Mouse (Mus musculus): ENCODE measurements around the gene Bsdc1. TPM values are rescaled to one million over a fixed set of nuclear protein-coding genes. Genes with fewer than 3 reads are reported as not detected.

Bsdc1 gene
- polyA plus RNA-seq, 1 experiment from 2014 or later = 34.8 TPM

DNA sequence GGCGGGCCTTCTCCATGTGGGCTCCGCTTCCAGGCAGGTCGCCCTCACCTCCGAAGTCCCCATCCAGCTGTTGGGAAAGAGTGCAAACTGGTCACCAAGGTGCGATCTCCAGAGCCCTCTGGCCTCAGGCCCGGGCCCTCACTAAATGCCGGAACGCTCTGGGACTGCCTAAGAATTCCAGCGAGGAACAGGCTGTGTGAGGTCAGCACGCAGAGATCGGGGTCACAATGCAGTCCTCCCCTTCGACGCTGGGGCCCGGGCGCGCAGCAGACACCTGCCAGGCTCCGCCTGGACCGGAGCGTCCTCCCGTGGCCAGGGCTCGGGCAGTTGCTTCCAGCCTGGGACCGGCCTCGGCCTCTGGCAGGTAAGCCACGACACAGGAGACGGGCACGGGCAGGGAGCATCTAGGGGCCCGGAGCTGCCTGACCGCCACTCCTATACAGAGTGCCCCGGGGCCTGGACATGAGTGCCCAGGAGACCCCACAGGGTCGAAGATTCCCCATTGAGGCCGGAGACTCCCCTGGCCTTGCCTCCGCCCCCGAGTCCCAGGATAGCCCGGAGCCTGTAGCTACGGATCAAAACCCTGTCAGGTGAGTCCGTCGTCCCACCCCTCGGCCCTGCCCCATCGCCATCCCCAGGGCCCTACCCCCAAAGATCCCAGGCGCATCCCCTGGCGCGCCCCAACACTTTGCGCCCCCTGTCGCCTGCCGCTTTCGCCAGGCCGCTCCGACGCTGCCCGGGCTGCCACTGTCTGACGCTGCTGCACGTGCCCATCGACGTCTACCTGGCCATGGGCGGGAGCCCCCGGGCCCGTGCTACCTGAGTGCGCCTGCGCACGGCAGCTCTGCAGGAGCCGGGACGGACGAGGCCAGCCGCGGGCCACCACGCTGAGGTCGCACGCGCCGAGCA, 29.8 kb downstream of the Bsdc1 start, which contains the start of the genes Tssk3 and Fam229a:
TSS of gene Tssk3 (minus strand) at position 51 of the 909 bp plus-strand sequence.
TSS of gene Fam229a (plus strand) at position 219 of the 909 bp plus-strand sequence.
- H3K9ac ChIP-seq = peak within 1 kb of the TSS; percentile 58

GRCm38 (mm10) chr4:129494681-129495080, 33.3 kb downstream of the Bsdc1 start:
- ATAC-seq (ENCODE audit: low read depth) = no peak
- H3K9me3 ChIP-seq = no peaks in the 10 kb centered on the region
- H3K27ac ChIP-seq (replicated peaks) = no peak overlapping the region
- no peak overlapping the region for H3K9ac ChIP-seq
- 67% methylated on average over 7 of the region's 7 CpGs for WGBS
- H3K4me1 ChIP-seq (replicated peaks) = peaks cover 33% of the 10 kb centered on the region
- H3K4me2 ChIP-seq = no peak overlapping the region
- H3K27me3 ChIP-seq = peaks cover 32% of the 10 kb centered on the region
- peaks cover under 1% of the 10 kb centered on the region; the same call in 1 of the 2 replicates for H3K36me3 ChIP-seq
- H3K4me3 ChIP-seq = no peak overlapping the region

More for the DNA sequence above, 29.8 kb downstream of the Bsdc1 start, which contains the start of the genes Tssk3 and Fam229a:
- no peak within 1 kb of the TSS for H3K27ac ChIP-seq (replicated peaks)
- peaks cover 24% of the 10 kb centered on the region for H3K4me1 ChIP-seq (replicated peaks)
- peak within 1 kb of the TSS; percentile 34 for H3K4me3 ChIP-seq
- H3K4me2 ChIP-seq = peak within 1 kb of the TSS; percentile 59
- no peaks in the 10 kb centered on the region for H3K9me3 ChIP-seq
- ATAC-seq (ENCODE audit: low read depth) = 0 out of 2 replicates have a peak, but pooled peaks have one; percentile 48
- peaks cover 34% of the 10 kb centered on the region for H3K36me3 ChIP-seq
- WGBS = 4% methylated on average over 70 of the region's 70 CpGs
- H3K27me3 ChIP-seq = peaks cover 32% of the 10 kb centered on the region

- WGBS = 20% methylated on average over 16 of the region's 16 CpGs
- ATAC-seq (ENCODE audit: low read depth) = peak; percentile 9; the same call in 1 of the 2 replicates
- H3K27ac ChIP-seq (replicated peaks) = peak overlapping the region; percentile 75
- H3K4me3 ChIP-seq = peak overlapping the region; percentile 8
- peaks cover 21% of the 10 kb centered on the region for H3K27me3 ChIP-seq
- H3K4me2 ChIP-seq = peak overlapping the region; percentile 42
- H3K4me1 ChIP-seq (replicated peaks) = peaks cover 37% of the 10 kb centered on the region
- H3K9me3 ChIP-seq = no peaks in the 10 kb centered on the region
- no peaks in the 10 kb centered on the region for H3K36me3 ChIP-seq
- peak overlapping the region; percentile 61 for H3K9ac ChIP-seq
These were observed 34.5 kb downstream of the Bsdc1 start for GRCm38 (mm10) chr4:129495672-129496562.

GRCm38 (mm10) chr4:129496631-129497030, 35.2 kb downstream of the Bsdc1 start:
- 46% methylated on average over 6 of the region's 6 CpGs for WGBS
- Histone ChIP-seq H3K9me3 (no peaks in the 10 kb centered on the region), H3K9ac (peak overlapping the region; percentile 61), H3K4me3 (peak overlapping the region; percentile 8; the same call in 1 of the 2 replicates), H3K4me2 (peak overlapping the region; percentile 42), H3K27ac (replicated peaks) (peak overlapping the region; percentile 75), H3K27me3 (peaks cover 14% of the 10 kb centered on the region), H3K4me1 (replicated peaks) (peaks cover 30% of the 10 kb centered on the region), H3K36me3 (no peaks in the 10 kb centered on the region)
- peak; percentile 19; the same call in 1 of the 2 replicates for ATAC-seq (ENCODE audit: low read depth)

DNA sequence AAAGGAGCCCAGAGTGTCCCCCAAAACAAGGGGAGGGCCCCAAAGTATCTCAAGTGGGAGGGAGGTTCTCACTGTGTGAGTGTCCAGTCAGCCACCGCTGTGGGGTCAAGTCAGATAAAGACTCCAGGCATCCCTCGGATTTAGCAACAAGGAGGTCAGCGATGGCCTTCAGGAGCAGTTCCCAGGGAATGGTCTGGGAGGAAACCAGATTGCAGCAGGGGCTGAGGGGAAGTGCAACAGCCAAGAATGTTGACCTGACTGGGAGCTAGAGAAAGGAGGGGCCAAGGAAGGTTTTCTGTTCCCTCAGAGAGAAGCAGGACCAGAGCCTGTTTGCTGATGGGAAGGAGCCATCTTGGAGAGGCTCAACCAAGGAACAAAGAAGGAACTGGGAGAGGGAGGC, 37.6 kb downstream of the Bsdc1 start:
- Histone ChIP-seq H3K4me2 (no peak overlapping the region), H3K27ac (replicated peaks) (no peak overlapping the region), H3K4me3 (no peak overlapping the region), H3K27me3 (no peaks in the 10 kb centered on the region), H3K4me1 (replicated peaks) (peaks cover 30% of the 10 kb centered on the region), H3K9me3 (no peaks in the 10 kb centered on the region), H3K36me3 (no peaks in the 10 kb centered on the region), H3K9ac (no peak overlapping the region)
- no peak for ATAC-seq (ENCODE audit: low read depth)
- WGBS = 92% methylated on average over 3 of the region's 3 CpGs

GRCm38 (mm10) chr4:129500017-129500416, 38.6 kb downstream of the Bsdc1 start:
- H3K4me2 ChIP-seq = peak overlapping the region; percentile 86
- no peaks in the 10 kb centered on the region for H3K36me3 ChIP-seq
- peak overlapping the region; percentile 52 for H3K4me3 ChIP-seq
- WGBS = 76% methylated on average over 8 of the region's 8 CpGs
- peak overlapping the region; percentile 72; the same call in 1 of the 2 replicates for H3K9ac ChIP-seq
- H3K9me3 ChIP-seq = no peaks in the 10 kb centered on the region
- H3K27ac ChIP-seq (replicated peaks) = peak overlapping the region; percentile 71
- no peaks in the 10 kb centered on the region for H3K27me3 ChIP-seq
- H3K4me1 ChIP-seq (replicated peaks) = peaks cover 30% of the 10 kb centered on the region
- ATAC-seq (ENCODE audit: low read depth) = no peak

DNA sequence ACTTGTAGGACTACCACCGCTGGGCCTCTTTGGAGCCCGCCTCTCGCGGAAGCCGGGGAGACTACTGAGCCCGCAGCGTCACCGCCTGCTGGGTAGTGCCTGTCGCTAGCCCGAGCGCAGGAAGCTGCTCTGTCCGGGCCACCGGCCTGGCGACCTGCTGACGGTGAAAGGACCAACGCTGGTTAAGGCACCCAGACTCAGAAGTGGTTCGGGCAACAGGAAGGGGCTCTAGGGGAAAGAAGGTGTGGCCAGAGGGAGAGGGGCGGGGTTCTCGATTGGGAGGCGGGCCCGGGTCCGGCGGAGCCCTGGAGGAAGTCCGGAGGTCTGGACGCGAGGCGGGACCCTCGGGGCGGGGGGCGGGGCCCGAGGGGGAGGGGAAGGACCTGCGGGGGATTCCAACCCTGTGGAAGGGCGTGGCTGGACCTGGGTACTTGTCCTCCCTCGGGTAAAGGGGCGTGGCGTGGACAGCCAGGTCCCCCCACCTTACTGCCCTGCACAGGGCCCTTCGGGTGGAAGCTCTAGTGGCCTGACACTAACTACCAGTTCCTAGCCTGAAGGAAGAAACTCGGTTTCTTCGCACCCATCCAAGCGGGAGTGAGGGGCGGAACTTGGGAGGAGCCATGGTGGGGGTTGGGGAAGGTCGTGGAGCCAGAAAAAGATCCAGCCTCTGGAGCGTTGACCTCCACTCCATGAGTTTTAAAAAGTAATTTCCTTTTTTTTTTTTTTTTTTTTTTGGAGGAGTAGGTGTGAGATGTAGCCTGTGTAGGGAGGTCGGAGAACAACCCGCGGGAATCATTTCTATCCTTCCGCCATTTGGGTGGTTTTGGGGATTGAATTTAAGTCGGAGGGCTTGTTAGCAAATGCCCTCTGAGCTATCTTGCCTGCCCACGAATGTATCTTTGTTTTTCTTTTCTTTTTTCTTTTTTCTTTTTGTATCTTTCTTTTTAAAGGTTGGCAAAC, 39.5 kb downstream of the Bsdc1 start:
- WGBS = under 1% methylated on average over 49 of the region's 49 CpGs
- peak; percentile 52 for ATAC-seq (ENCODE audit: low read depth)
- Histone ChIP-seq H3K4me1 (replicated peaks) (peaks cover 23% of the 10 kb centered on the region), H3K27me3 (no peaks in the 10 kb centered on the region), H3K9ac (peak overlapping the region; percentile 72), H3K4me3 (peak overlapping the region; percentile 52), H3K4me2 (peak overlapping the region; percentile 86), H3K36me3 (no peaks in the 10 kb centered on the region), H3K27ac (replicated peaks) (peak overlapping the region; percentile 71), H3K9me3 (no peaks in the 10 kb centered on the region)

DNA sequence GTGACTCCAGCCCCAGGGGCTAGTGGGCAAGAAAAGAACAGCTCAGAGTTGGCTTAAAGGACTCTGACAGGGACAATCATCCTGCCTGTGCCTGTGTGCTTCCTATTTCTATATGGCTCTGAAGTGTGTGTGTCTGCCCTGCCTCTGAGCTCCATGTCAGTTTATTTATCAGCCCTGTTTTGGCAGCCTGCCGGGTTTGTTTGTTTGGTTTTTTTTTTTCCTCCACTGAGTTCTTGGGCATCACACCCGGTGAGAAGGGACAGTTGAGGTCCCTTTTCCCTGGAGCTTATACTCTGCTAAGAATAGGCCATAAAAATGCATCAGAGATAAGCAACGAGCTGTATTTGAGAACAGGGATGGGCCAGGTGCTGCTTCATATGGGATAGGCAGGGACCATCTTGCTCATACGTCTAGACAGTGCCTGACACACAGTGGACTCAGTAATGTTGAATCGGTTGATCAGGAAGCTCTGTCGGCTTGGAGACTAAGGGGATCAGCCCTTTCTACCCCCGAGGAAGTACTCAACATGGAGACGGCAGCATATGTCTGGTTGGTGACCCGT, 41.0 kb downstream of the Bsdc1 start:
- H3K36me3 ChIP-seq = no peaks in the 10 kb centered on the region
- no peak overlapping the region for H3K4me2 ChIP-seq
- peaks cover 14% of the 10 kb centered on the region for H3K4me1 ChIP-seq (replicated peaks)
- WGBS = 76% methylated on average over 9 of the region's 9 CpGs
- H3K4me3 ChIP-seq = no peak overlapping the region
- H3K27me3 ChIP-seq = no peaks in the 10 kb centered on the region
- ATAC-seq (ENCODE audit: low read depth) = no peak
- H3K9ac ChIP-seq = no peak overlapping the region
- H3K27ac ChIP-seq (replicated peaks) = no peak overlapping the region
- H3K9me3 ChIP-seq = no peaks in the 10 kb centered on the region

- Histone ChIP-seq H3K9ac (no peak overlapping the region), H3K9me3 (no peaks in the 10 kb centered on the region), H3K27ac (replicated peaks) (no peak overlapping the region), H3K4me3 (no peak overlapping the region), H3K4me1 (replicated peaks) (peaks cover 16% of the 10 kb centered on the region), H3K27me3 (no peaks in the 10 kb centered on the region), H3K36me3 (no peaks in the 10 kb centered on the region), H3K4me2 (no peak overlapping the region)
- 80% methylated on average over 11 of the region's 11 CpGs for WGBS
- no peak for ATAC-seq (ENCODE audit: low read depth)
These were observed 41.6 kb downstream of the Bsdc1 start for GRCm38 (mm10) chr4:129502901-129503444.

DNA sequence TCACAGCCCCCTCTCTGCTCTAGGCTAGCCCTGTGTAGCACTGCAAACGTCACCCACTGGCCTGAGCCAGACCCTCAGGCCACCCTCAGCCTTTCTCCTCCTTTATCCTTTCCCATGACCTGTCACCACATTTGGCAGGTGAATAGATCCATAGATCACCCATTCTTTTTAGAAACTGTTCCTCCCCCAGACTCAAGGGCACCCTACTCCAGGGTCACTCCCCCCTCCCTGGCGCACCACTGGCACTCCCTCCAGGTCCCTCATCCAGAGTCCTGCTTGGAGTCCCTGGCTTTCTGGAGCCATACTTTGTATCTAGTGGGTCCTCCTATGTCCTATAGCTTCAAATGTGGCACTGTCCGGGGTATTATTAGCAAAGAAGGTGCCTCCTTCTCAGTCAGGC, 44.1 kb downstream of the Bsdc1 start:
- no peak overlapping the region for H3K27ac ChIP-seq (replicated peaks)
- no peak overlapping the region for H3K4me2 ChIP-seq
- WGBS = 75% methylated on average over 3 of the region's 3 CpGs
- peaks cover 31% of the 10 kb centered on the region for H3K4me1 ChIP-seq (replicated peaks)
- H3K9ac ChIP-seq = no peak overlapping the region
- no peak overlapping the region for H3K4me3 ChIP-seq
- H3K27me3 ChIP-seq = no peaks in the 10 kb centered on the region
- ATAC-seq (ENCODE audit: low read depth) = no peak
- no peaks in the 10 kb centered on the region for H3K36me3 ChIP-seq
- H3K9me3 ChIP-seq = no peaks in the 10 kb centered on the region

Data from neural tube, embryonic 13.5 days (tissue).